Mouse (Mus musculus) hindbrain, embryonic 11.5 days (tissue): Measurements from ENCODE around the gene Aprt. TPM values are rescaled to one million over a fixed set of nuclear protein-coding genes. Genes with fewer than 3 reads are reported as not detected.
A peak's percentile ranks its signal among the peaks of the same experiment; 100 is the strongest.

Experiments used
- ATAC-seq: fragments of 200-750 bp; cut with Nextera tagmentation; 2 replicates; pipeline ENCODE4 v1.8.0; 2017; ENCODE audit warnings: mild to moderate bottlenecking, moderate TSS enrichment, moderate library complexity; ENCODE audit not compliant: low FRiP score
- DNase-seq: peaks from one replicate; pipeline ENCODE4 v3.0.0-alpha.2; 2015; ENCODE audit warnings: low spot score
- H3K27ac ChIP-seq: fragments of 300-500 bp; sonication (generic); 2 replicates; pipeline ENCODE4 v1.5.1; 2014; ENCODE audit warnings: mild to moderate bottlenecking, low read depth, low read length
- H3K27me3 ChIP-seq: fragments of 300-500 bp; sonication (generic); 2 replicates; pipeline ENCODE4 v1.6.1; 2014; ENCODE audit warnings: mild to moderate bottlenecking, low read length, moderate library complexity, mixed read lengths; ENCODE audit not compliant: control insufficient read depth, insufficient read depth
- H3K36me3 ChIP-seq: fragments of 300-500 bp; sonication (generic); 2 replicates; pipeline ENCODE4 v1.6.1; 2014; ENCODE audit warnings: mild to moderate bottlenecking, low read length, moderate library complexity, mixed read lengths; ENCODE audit not compliant: control insufficient read depth, insufficient read depth
- H3K4me1 ChIP-seq: fragments of 300-500 bp; sonication (generic); replicated peaks from 2 replicates; pipeline ENCODE4 v1.6.1; 2014; ENCODE audit warnings: low read length, mixed read lengths; ENCODE audit not compliant: control insufficient read depth, insufficient read depth
- H3K4me2 ChIP-seq: fragments of 300-500 bp; sonication (generic); replicated peaks from 2 replicates; pipeline ENCODE4 v1.6.1; 2014; ENCODE audit warnings: mild to moderate bottlenecking, low read depth, low read length
- H3K4me3 ChIP-seq: fragments of 300-500 bp; sonication (generic); 2 replicates; pipeline ENCODE4 v1.5.1; 2014; ENCODE audit warnings: low read depth, low read length
- H3K9ac ChIP-seq: fragments of 300-500 bp; sonication (generic); 2 replicates; pipeline ENCODE4 v1.6.1; 2014; ENCODE audit warnings: low read depth, low read length
- H3K9me3 ChIP-seq: fragments of 300-500 bp; sonication (generic); 2 replicates; pipeline ENCODE4 v1.6.1; 2016; ENCODE audit warnings: low read length; ENCODE audit not compliant: control insufficient read depth
- WGBS: fragments of 180-500 bp; shearing (Covaris S2); extraction: QIAGEN DNeasy Blood & Tissue Kit; methylation state at CpG from one replicate; pipeline ENCODE4 v1.1.7; 2014; 5-methylcytosine and 5-hydroxymethylcytosine counted together
- polyA plus RNA-seq: library from polyadenylated mRNA; unstranded; fragments of >200 nt; fragmentation: Nextera tagmentation; extraction: Ambion mirVana; gene quantifications from 2 replicates; pipeline ENCODE4 v1.2.1, GENCODE M21; 2014

Gene Aprt
- polyA plus RNA-seq, result 194 and 206 TPM in 2 replicates

DNA sequence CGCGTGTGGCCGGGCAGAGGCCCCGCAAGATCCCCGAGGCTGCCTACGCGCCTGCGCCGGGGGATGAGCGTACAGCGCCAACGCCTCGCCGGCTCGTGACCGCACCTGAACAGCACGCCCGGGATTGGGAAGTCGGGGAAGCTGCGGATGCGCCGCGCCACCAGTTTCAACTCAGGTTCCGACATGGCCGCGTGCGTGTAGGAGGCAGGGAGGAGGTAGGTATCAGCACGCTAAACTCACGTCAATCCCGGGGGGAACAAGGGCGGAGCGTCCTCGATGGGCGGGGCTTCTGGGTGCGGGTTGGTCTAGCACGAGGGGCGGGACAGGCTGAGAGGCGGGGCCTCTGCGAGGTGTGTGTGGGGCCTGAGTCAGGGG lies at the start of gene Aprt:
Gene Aprt (minus strand): TSS at position 262 of the 375 bp plus-strand sequence.
- ATAC-seq, result peak; percentile 88

GRCm38 (mm10) chr8:122625811-122626210 lies 49.1 kb upstream of the Aprt start:
- Histone ChIP-seq H3K27ac (no peak overlapping the region), H3K4me3 (no peak overlapping the region), H3K9ac (no peak overlapping the region), H3K4me1 (0 out of 2 replicates have a peak, but pooled peaks cover 2% of the 10 kb centered on the region), H3K9me3 (no peaks in the 10 kb centered on the region), H3K36me3 (no peaks in the 10 kb centered on the region), H3K4me2 (no peak overlapping the region), H3K27me3 (no peaks in the 10 kb centered on the region)
- 84% methylated on average over 9 of the region's 9 CpGs for WGBS
- ATAC-seq (no peak), DNase-seq (no peak)

More for the DNA sequence above, at the start of gene Aprt:
- Histone ChIP-seq H3K36me3 (peaks cover under 1% of the 10 kb centered on the region), H3K27ac (no peak within 1 kb of the TSS), H3K4me2 (peak within 1 kb of the TSS; percentile 78), H3K4me3 (peak within 1 kb of the TSS; percentile 65), H3K9me3 (no peaks in the 10 kb centered on the region), H3K27me3 (no peaks in the 10 kb centered on the region), H3K9ac (peak within 1 kb of the TSS; percentile 77), H3K4me1 (peaks cover 8% of the 10 kb centered on the region)
- under 1% methylated on average over 39 of the region's 39 CpGs for WGBS
- peak; percentile 94 for DNase-seq

DNA sequence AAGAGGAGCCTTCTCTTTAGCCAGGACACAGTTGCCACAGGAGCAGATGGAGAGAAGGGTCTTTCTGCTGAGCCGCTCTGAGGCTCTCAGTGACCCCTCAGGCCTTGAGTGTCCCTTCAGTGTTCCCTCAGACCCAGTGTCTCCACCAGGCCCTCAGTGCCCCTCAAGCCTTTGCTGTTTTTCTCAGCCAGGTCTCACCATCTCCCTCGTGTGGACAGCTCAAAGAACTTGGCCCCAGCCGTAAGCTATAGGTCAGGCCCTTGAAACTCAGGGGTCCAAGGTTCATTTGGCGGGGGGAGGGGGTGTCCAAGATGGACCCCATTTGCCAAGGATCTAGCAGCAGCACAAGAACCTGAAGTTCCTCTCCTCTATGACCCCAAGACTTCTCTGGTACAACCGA lies 47.9 kb upstream of the Aprt start:
- Histone ChIP-seq H3K4me2 (no peak overlapping the region), H3K9me3 (no peaks in the 10 kb centered on the region), H3K36me3 (no peaks in the 10 kb centered on the region), H3K4me3 (no peak overlapping the region), H3K27me3 (no peaks in the 10 kb centered on the region), H3K9ac (no peak overlapping the region), H3K27ac (no peak overlapping the region), H3K4me1 (no peaks in the 10 kb centered on the region)
- WGBS, result 69% methylated on average over 5 of the region's 5 CpGs
- ATAC-seq (no peak), DNase-seq (no peak)

DNA sequence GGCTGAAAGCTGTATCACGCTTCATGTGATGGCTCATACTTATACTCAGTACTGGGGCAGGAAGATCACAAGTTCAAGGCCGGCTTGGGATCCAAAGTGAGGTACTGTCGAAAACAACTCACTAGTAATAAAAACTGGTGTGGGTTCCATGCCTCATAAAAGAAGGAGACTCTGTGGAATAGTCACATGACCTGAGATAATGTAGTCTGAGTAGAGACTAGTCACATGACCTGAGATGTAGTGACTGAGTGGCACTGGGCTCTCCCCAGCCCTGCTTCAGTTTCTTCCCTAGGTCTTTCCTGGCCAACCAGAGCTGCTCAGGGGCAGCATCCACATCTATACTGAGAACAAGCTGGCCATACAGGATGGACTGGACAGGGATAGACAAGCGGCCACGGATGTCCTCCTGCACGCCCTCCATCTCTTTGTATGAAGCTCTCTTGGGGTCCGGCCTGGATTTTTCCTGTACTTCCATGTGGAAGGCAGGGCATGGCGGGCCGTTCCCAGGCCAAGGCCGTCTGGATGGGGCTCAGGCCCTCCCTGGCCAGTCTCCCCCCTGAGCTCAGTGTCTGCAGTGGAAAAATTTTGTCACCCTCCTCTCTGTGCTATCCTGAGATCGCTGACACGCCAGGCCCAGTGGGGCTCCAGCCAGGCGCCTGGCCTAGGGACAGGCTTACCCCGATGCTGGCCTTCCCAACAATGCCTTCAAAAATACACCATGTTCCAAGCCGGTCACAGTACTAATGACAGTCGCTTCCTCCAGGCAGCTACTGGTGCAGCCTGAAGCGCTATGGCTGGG lies 47.3 kb upstream of the Aprt start:
- Histone ChIP-seq H3K9me3 (no peaks in the 10 kb centered on the region), H3K27ac (no peak overlapping the region), H3K9ac (no peak overlapping the region), H3K36me3 (no peaks in the 10 kb centered on the region), H3K4me1 (no peaks in the 10 kb centered on the region), H3K4me3 (no peak overlapping the region), H3K27me3 (no peaks in the 10 kb centered on the region), H3K4me2 (no peak overlapping the region)
- DNase-seq, result no peak
- 91% methylated on average over 17 of the region's 17 CpGs for WGBS
- ATAC-seq, result no peak

DNA sequence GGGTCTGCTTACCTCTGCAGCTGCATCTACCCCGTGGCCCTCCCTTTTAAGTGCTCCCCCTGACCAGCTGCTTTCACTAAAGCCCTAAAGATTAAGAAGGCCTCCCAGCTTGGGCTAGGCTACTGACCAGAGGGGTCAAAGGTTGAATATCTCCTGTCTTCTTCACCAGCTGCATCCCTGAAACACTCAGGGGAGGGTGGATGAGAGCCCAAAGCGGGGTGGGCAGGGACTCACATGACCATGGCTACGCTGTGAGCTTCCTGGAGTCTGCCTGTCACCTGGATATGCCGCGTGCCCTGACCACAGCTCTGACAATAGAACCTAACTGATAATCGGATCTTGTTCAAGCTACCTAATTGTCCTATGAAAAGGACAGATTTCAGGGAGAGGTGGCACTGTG lies 46.0 kb upstream of the Aprt start, which contains the start of gene Pabpn1l:
Gene Pabpn1l (minus strand): TSS at position 13 of the 400 bp plus-strand sequence.
- Histone ChIP-seq H3K36me3 (no peaks in the 10 kb centered on the region), H3K4me1 (no peaks in the 10 kb centered on the region), H3K9me3 (no peaks in the 10 kb centered on the region), H3K4me3 (no peak within 1 kb of the TSS), H3K27ac (no peak within 1 kb of the TSS), H3K9ac (no peak within 1 kb of the TSS), H3K4me2 (no peak within 1 kb of the TSS), H3K27me3 (no peaks in the 10 kb centered on the region)
- DNase-seq (no peak), ATAC-seq (no peak)
- WGBS, result 69% methylated on average over 6 of the region's 6 CpGs

DNA sequence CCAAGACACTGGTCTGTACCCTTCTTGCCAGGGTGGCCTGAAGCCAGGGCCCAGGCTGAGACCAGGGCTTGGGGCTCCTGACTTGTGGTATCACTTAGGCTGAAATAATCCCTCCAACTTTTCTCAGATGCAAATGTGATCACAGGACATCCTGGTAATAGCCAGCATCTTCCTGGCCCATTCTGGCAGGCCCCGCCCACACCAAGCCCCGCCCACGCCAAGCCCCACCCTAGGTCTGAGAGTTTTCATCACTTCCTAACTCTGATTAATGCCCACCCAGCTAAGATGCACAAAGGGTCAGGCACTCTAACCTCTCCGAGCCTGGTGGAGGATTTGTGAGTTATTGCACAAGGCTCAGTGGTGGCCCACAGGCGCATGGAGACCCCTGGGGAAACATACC lies 43.7 kb upstream of the Aprt start:
- H3K27ac ChIP-seq, result no peak overlapping the region
- no peak overlapping the region for H3K4me3 ChIP-seq
- ATAC-seq (no peak), DNase-seq (no peak)
- no peaks in the 10 kb centered on the region for H3K27me3 ChIP-seq
- H3K9ac ChIP-seq, result no peak overlapping the region
- H3K9me3 ChIP-seq, result no peaks in the 10 kb centered on the region
- 42% methylated on average over 5 of the region's 5 CpGs for WGBS
- H3K4me2 ChIP-seq, result no peak overlapping the region
- no peaks in the 10 kb centered on the region for H3K4me1 ChIP-seq
- no peaks in the 10 kb centered on the region for H3K36me3 ChIP-seq

- Histone ChIP-seq H3K27me3 (no peaks in the 10 kb centered on the region), H3K4me2 (no peak overlapping the region), H3K9me3 (no peaks in the 10 kb centered on the region), H3K4me1 (no peaks in the 10 kb centered on the region), H3K9ac (no peak overlapping the region), H3K27ac (no peak overlapping the region), H3K36me3 (no peaks in the 10 kb centered on the region), H3K4me3 (no peak overlapping the region)
- DNase-seq (no peak), ATAC-seq (no peak)
- WGBS, result 78% methylated on average over 6 of the region's 6 CpGs
Measured at GRCm38 (mm10) chr8:122618660-122619378, 42.1 kb upstream of the Aprt start.

GRCm38 (mm10) chr8:122617947-122618546 lies 41.3 kb upstream of the Aprt start:
- ATAC-seq, result 0 out of 2 replicates have a peak, but pooled peaks have one; percentile 27
- DNase-seq, result peak; percentile 91
- 38% methylated on average over 5 of the region's 7 CpGs for WGBS
- Histone ChIP-seq H3K27ac (no peak overlapping the region), H3K9ac (no peak overlapping the region), H3K4me3 (no peak overlapping the region), H3K4me1 (no peaks in the 10 kb centered on the region), H3K9me3 (no peaks in the 10 kb centered on the region), H3K27me3 (no peaks in the 10 kb centered on the region), H3K4me2 (no peak overlapping the region), H3K36me3 (no peaks in the 10 kb centered on the region)
